Mouse (Mus musculus): ENCODE measurements at regions not wholly inside any gene's neighbourhood (a gene's known extent, or its start where the extent isn't known, plus 50 kb on each side); places are given as distances from the start of the nearest gene placed in this dataset.

- no peaks in the 10 kb centered on the region for H3K4me1 ChIP-seq (ENCODE audit: control insufficient read depth, insufficient read depth, low read length)
These were observed 138.7 kb downstream of the Npy start for GRCm38 (mm10) chr6:49961166-49961565.

DNA sequence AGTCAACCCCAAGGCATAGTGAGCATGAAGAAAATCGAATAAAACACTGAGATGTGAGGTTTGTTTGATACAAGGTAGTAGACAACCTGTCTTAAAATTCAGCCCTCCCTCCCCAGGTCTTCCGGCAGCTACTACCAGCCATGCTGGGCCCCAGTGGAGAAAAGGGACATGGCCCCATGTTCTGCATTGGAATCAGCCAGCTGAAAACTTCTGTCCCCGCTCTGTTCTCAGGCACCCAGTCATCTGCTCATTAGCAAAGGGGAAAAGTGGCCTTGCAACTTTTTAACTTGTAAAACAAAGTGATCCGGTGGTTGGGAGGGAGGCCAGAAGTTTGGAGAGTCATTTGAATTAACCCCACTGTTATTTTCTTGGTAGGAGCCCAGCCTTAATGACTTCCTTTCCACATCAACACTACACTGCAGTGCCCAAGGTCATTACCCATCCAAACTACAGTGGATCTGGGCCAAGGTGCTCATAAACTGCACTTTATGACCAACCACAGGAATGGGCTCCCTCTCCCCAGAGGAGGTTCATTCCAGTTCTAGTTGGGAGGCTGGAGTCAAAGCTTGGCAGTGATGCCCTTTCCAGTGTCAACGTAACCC lies 143.5 kb downstream of the Npy start:
- Histone ChIP-seq H3K9me3 (replicated peaks; ENCODE audit: control insufficient read depth, insufficient read depth, low read length, poor library complexity, severe bottlenecking) (no peaks in the 10 kb centered on the region), H3K27me3 (ENCODE audit: control insufficient read depth, insufficient read depth, low read length, poor library complexity, severe bottlenecking) (no peaks in the 10 kb centered on the region), H3K27ac (ENCODE audit: insufficient read depth, low read length) (no peak overlapping the region), H3K4me1 (ENCODE audit: control insufficient read depth, insufficient read depth, low read length) (no peaks in the 10 kb centered on the region), H3K36me3 (ENCODE audit: control insufficient read depth, insufficient read depth, low read length, poor library complexity, severe bottlenecking) (no peaks in the 10 kb centered on the region), H3K4me3 (ENCODE audit: low read depth, low read length) (no peak overlapping the region), H3K9ac (ENCODE audit: low read depth, poor library complexity, severe bottlenecking) (no peak overlapping the region)
- no peak for TF ChIP-seq CTCF (IDR thresholded peaks at IDR 0.05; ENCODE audit: low read depth, low read length)
- TF ChIP-seq POLR2A (IDR thresholded peaks at IDR 0.05; ENCODE audit: insufficient read depth, low read length): no peak
- TF ChIP-seq EP300 (IDR thresholded peaks at IDR 0.05; ENCODE audit: insufficient read depth, low read depth, low read length): no peak

More at GRCm38 (mm10) chr6:49961166-49961565, 138.7 kb downstream of the Npy start:
- no peaks in the 10 kb centered on the region for H3K36me3 ChIP-seq (ENCODE audit: control insufficient read depth, insufficient read depth, low read length, poor library complexity, severe bottlenecking)
- H3K9me3 ChIP-seq (replicated peaks; ENCODE audit: control insufficient read depth, insufficient read depth, low read length, poor library complexity, severe bottlenecking): no peaks in the 10 kb centered on the region
- no peak overlapping the region for H3K9ac ChIP-seq (ENCODE audit: low read depth, poor library complexity, severe bottlenecking)
- no peak overlapping the region for H3K27ac ChIP-seq (ENCODE audit: insufficient read depth, low read length)
- H3K4me3 ChIP-seq (ENCODE audit: low read depth, low read length): no peak overlapping the region
- no peaks in the 10 kb centered on the region for H3K27me3 ChIP-seq (ENCODE audit: control insufficient read depth, insufficient read depth, low read length, poor library complexity, severe bottlenecking)
- TF ChIP-seq POLR2A (IDR thresholded peaks at IDR 0.05; ENCODE audit: insufficient read depth, low read length) (no peak), EP300 (IDR thresholded peaks at IDR 0.05; ENCODE audit: insufficient read depth, low read depth, low read length) (no peak), CTCF (IDR thresholded peaks at IDR 0.05; ENCODE audit: low read depth, low read length) (no peak)

- Histone ChIP-seq H3K36me3 (ENCODE audit: control insufficient read depth, insufficient read depth, low read length, poor library complexity, severe bottlenecking) (no peaks in the 10 kb centered on the region), H3K27ac (ENCODE audit: insufficient read depth, low read length) (no peak overlapping the region)
- no peak for TF ChIP-seq EP300 (IDR thresholded peaks at IDR 0.05; ENCODE audit: insufficient read depth, low read depth, low read length)
- no peak for TF ChIP-seq POLR2A (IDR thresholded peaks at IDR 0.05; ENCODE audit: insufficient read depth, low read length)
- no peak for TF ChIP-seq CTCF (IDR thresholded peaks at IDR 0.05; ENCODE audit: low read depth, low read length)
These were observed 143.5 kb upstream of the Mpp6 start for GRCm38 (mm10) chr6:49966555-49966954.

GRCm38 (mm10) chr6:49973258-49973865 lies 136.7 kb upstream of the Mpp6 start:
- H3K9ac ChIP-seq (ENCODE audit: low read depth, poor library complexity, severe bottlenecking): no peak overlapping the region
- TF ChIP-seq POLR2A (IDR thresholded peaks at IDR 0.05; ENCODE audit: insufficient read depth, low read length): no peak
- TF ChIP-seq CTCF (IDR thresholded peaks at IDR 0.05; ENCODE audit: low read depth, low read length): no peak
- H3K4me3 ChIP-seq (ENCODE audit: low read depth, low read length): no peak overlapping the region
- H3K27me3 ChIP-seq (ENCODE audit: control insufficient read depth, insufficient read depth, low read length, poor library complexity, severe bottlenecking): no peaks in the 10 kb centered on the region
- H3K27ac ChIP-seq (ENCODE audit: insufficient read depth, low read length): no peak overlapping the region
- no peaks in the 10 kb centered on the region for H3K4me1 ChIP-seq (ENCODE audit: control insufficient read depth, insufficient read depth, low read length)
- H3K9me3 ChIP-seq (replicated peaks; ENCODE audit: control insufficient read depth, insufficient read depth, low read length, poor library complexity, severe bottlenecking): no peaks in the 10 kb centered on the region
- no peaks in the 10 kb centered on the region for H3K36me3 ChIP-seq (ENCODE audit: control insufficient read depth, insufficient read depth, low read length, poor library complexity, severe bottlenecking)

More at GRCm38 (mm10) chr6:49966555-49966954, 143.5 kb upstream of the Mpp6 start:
- Histone ChIP-seq H3K4me1 (ENCODE audit: control insufficient read depth, insufficient read depth, low read length) (no peaks in the 10 kb centered on the region), H3K4me3 (ENCODE audit: low read depth, low read length) (no peak overlapping the region), H3K27me3 (ENCODE audit: control insufficient read depth, insufficient read depth, low read length, poor library complexity, severe bottlenecking) (no peaks in the 10 kb centered on the region), H3K9me3 (replicated peaks; ENCODE audit: control insufficient read depth, insufficient read depth, low read length, poor library complexity, severe bottlenecking) (no peaks in the 10 kb centered on the region), H3K9ac (ENCODE audit: low read depth, poor library complexity, severe bottlenecking) (no peak overlapping the region)

DNA sequence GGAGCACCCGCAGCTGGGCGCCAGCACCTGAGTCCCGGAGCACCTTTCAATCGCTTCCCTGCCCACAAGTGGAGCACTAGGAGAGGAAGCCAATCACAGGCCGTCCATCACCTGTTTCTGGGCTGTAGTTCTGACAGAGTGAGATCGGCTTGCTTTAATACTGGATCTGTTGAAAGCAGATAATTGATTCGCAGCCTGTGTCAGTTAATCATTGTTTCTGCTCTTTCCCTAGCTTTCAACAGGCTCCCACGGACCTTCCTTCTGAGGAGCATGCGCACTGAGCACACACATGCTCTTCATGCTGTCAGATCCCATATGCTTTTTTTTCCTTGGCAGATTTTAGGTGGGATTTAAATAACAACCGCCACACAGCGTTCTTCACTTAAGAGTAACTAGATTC lies 132.3 kb upstream of the Mpp6 start:
- H3K4me3 ChIP-seq (ENCODE audit: low read depth, low read length): no peak overlapping the region
- H3K9ac ChIP-seq (ENCODE audit: low read depth, poor library complexity, severe bottlenecking): no peak overlapping the region
- H3K36me3 ChIP-seq (ENCODE audit: control insufficient read depth, insufficient read depth, low read length, poor library complexity, severe bottlenecking): no peaks in the 10 kb centered on the region
- TF ChIP-seq EP300 (IDR thresholded peaks at IDR 0.05; ENCODE audit: insufficient read depth, low read depth, low read length) (no peak), CTCF (IDR thresholded peaks at IDR 0.05; ENCODE audit: low read depth, low read length) (no peak), POLR2A (IDR thresholded peaks at IDR 0.05; ENCODE audit: insufficient read depth, low read length) (no peak)
- H3K4me1 ChIP-seq (ENCODE audit: control insufficient read depth, insufficient read depth, low read length): no peaks in the 10 kb centered on the region
- H3K27ac ChIP-seq (ENCODE audit: insufficient read depth, low read length): no peak overlapping the region
- no peaks in the 10 kb centered on the region for H3K9me3 ChIP-seq (replicated peaks; ENCODE audit: control insufficient read depth, insufficient read depth, low read length, poor library complexity, severe bottlenecking)
- no peaks in the 10 kb centered on the region for H3K27me3 ChIP-seq (ENCODE audit: control insufficient read depth, insufficient read depth, low read length, poor library complexity, severe bottlenecking)

GRCm38 (mm10) chr6:49983740-49984139 lies 126.3 kb upstream of the Mpp6 start:
- TF ChIP-seq CTCF (IDR thresholded peaks at IDR 0.05; ENCODE audit: low read depth, low read length) (no peak), POLR2A (IDR thresholded peaks at IDR 0.05; ENCODE audit: insufficient read depth, low read length) (no peak), EP300 (IDR thresholded peaks at IDR 0.05; ENCODE audit: insufficient read depth, low read depth, low read length) (no peak)
- Histone ChIP-seq H3K9me3 (replicated peaks; ENCODE audit: control insufficient read depth, insufficient read depth, low read length, poor library complexity, severe bottlenecking) (no peaks in the 10 kb centered on the region), H3K27ac (ENCODE audit: insufficient read depth, low read length) (no peak overlapping the region), H3K27me3 (ENCODE audit: control insufficient read depth, insufficient read depth, low read length, poor library complexity, severe bottlenecking) (no peaks in the 10 kb centered on the region), H3K4me3 (ENCODE audit: low read depth, low read length) (no peak overlapping the region), H3K4me1 (ENCODE audit: control insufficient read depth, insufficient read depth, low read length) (no peaks in the 10 kb centered on the region), H3K36me3 (ENCODE audit: control insufficient read depth, insufficient read depth, low read length, poor library complexity, severe bottlenecking) (no peaks in the 10 kb centered on the region), H3K9ac (ENCODE audit: low read depth, poor library complexity, severe bottlenecking) (no peak overlapping the region)

All from ES-Bruce4 (cell line).